Mouse (Mus musculus): Measurements from ENCODE around the gene Timmdc1.

Timmdc1 gene

GRCm38 (mm10) chr16:38466089-38466488 is 56.4 kb downstream of the Timmdc1 start:
- peak; percentile 28 for DNase-seq (ENCODE audit: low read depth, low spot score)

DNA sequence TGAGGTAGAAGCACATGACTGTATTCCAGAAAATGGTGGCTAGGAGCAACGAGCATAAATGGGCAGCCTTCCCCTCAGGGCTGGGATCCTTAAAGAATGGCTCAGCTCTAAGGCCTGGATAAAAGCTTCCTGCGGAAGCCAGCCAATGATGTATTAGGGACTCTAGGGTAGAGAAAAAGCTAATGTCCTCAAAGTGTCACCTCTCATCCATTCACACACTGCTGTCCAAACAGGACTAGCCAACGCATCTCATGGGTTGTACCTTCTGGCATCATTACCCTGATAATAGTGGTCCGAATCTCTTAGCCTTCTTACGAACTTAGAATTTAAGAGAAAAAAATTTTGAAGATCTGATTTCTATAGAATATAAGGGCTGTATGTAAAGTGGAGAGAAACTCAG is 59.2 kb downstream of the Timmdc1 start:
- DNase-seq (ENCODE audit: low read depth, low spot score): no peak

DNA sequence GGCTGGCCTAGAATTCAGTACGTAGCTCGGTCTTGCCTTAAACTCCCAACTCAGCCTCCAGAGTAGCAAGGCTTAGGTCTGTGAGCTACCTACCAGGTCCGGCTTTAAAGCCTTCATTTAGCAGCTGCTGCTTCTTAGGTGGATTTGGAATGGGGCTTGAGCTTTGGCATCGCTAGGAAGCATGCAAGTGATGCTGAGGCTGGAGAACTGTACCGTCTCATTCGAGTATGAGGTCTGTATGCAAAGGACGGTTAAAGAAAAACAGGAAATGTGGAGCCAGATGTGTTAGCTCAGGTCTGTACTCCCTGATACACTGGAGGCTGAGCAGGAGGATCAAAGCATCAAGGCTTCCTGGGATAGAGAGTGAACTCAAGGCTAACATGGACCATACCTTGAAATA is 60.3 kb downstream of the Timmdc1 start:
- no peak for DNase-seq (ENCODE audit: low read depth, low spot score)

GRCm38 (mm10) chr16:38461749-38462148 is 60.7 kb downstream of the Timmdc1 start:
- DNase-seq (ENCODE audit: low read depth, low spot score): no peak

- no peak for DNase-seq (ENCODE audit: low read depth, low spot score)
Measured at GRCm38 (mm10) chr16:38459990-38460389, 62.5 kb downstream of the Timmdc1 start.

DNA sequence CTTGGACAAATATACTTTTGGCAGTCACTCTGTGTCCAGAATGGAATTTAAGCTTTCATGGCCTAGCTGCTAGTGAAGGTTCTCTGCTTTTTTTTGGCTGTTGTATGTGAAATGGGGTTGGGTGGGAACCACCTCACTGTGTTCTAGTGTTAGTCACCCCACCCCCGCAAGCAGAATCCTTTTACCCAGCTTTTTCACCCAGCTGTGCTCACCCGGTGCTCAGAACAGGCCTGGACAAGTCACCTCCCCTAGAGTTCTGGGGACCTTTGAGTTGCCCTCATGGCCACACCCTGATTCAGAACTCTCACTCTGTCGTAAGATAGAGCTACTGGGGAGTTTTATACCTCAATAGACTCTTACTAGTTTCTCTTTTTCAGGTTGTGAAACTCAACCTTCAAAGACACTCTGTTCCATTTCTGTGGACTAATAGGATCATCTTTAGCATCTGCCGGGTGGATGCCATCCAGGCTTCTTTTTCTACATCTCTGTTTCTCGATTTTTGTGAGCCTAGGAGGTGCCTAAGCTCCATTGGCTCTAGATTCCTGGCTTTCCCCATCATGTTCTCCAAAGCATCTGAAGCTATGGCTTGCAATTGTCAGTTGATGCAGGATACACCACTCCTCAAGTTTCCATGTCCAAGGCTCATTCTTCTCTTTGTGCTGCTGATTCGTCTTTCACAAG is 63.7 kb downstream of the Timmdc1 start:
- DNase-seq (ENCODE audit: low read depth, low spot score): peak; percentile 44

DNA sequence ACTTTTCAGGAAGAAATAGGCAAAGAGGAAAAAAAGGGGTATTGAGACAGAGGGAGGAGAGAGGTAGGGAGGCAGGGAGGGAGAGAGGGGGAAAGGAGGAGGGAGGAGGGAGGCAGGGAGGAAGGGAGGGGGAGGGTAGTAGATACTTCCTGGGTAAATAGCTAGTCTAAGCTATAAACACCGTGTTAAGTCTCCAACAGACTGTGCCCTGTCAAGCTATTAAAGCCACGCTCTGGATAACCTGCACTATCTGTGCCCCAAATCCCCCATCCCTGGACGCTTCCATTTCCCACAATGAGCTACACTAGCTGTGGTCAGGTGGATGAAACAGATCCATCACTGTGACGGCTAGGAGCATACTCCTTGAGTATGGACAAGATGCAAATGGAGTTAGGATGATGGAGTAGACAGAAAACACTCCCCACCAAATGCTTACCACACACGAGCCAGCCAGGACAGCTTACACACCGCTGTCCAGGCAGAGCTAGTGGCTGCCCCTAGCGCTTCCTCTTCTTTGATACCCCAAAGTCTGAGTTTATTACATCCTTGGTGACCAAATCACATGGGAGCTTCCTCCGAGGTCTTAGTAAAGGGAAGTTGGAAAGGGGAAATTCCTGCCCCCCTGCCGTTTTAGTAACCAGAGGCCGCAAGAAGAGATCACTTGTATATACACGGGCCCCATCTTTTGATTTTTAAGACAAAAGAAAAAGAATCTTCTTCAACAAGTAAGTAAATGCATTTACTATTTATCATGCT is 65.5 kb downstream of the Timmdc1 start:
- no peak for DNase-seq (ENCODE audit: low read depth, low spot score)

DNA sequence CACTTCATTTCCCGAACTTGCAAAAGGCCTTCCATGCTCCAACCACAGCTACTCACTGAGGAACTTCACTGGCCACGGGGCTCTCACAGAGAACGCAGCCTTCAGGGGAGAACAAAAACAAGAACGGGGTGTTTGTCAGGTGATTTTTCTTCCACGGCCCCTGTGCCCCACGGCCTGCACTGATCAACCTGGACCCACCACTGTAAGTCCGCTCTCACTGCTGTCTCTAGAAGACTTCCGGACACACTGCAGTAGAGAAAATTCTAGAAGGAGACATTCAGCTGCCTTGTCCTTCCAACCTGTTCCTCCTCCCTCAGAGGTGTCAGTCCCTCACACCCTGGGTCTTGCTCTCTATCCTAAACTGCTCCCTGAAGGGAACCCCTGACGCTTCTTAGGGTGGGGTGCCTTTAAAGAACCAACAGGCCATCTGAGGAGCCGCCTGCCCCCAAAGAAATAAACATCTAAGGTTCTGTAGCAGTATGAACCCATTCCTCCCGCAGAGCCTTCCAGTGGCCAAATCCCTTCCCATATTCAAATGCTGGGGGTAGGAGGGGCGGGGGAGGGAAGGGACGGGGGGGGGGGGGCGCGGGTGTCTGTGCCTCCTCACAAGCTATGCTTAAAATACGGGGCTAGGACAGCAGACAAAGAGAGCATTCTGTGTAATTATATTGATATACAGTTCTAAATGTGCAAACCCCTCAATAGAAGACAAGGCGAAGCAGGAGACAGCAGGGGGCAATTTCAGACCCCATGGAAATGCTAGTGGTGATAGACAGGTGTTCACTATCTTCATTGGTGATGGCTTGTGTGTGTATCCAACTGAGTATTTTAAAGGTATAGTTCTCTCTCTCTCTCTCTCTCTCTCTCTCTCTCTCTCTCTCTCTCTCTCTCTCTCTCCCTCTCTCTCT is 66.7 kb downstream of the Timmdc1 start, which contains the start of gene Cd80:
Gene Cd80 (plus strand): TSS at position 51 of the 908 bp plus-strand sequence.
- no peak for DNase-seq (ENCODE audit: low read depth, low spot score)

- DNase-seq (ENCODE audit: low read depth, low spot score): no peak
Measured at GRCm38 (mm10) chr16:38454533-38455254, 67.8 kb downstream of the Timmdc1 start.

DNA sequence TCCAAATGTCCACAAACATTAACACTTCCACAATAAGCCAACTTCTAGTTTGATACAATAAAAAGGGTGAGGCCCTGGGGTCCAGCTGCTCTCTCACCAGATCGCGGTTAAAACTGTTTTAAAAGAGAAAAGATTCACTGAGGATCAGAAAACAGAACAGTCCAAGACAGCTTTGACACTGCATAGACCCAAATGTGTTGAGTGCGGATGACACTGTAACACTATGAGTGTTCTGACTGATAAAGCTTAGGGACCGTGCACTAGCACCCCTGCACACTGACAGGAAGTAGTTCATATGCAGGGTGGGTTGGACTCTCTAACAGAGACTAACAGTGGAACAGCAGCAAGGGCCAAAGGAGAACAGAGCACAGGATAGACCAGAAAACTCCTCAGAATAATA is 68.5 kb downstream of the Timmdc1 start:
- DNase-seq (ENCODE audit: low read depth, low spot score): no peak

DNA sequence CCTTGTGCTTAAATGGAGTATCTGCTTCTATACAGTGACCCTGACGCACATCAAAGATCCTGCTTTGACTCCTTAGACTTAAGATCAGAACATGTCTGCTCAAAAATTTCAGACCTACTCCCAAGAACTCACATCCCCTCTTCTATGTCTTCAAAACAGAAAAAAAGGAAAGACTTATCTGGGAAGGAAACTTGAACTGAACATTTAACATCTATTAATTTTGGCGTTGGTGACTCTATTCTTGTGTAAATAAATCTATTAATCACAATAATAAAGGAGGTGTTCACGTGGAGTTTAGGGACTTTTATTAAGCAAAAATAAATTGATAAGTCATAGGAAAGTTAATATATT is 69.3 kb downstream of the Timmdc1 start:
- no peak for DNase-seq (ENCODE audit: low read depth, low spot score)

GRCm38 (mm10) chr16:38452442-38453202 is 69.8 kb downstream of the Timmdc1 start, which contains the start of gene Adprh:
Gene Adprh (minus strand): TSS chr16:38452703.
- DNase-seq (ENCODE audit: low read depth, low spot score): peak; percentile 91

GRCm38 (mm10) chr16:38451421-38452205 is 70.8 kb downstream of the Timmdc1 start:
- peak; percentile 70 for DNase-seq (ENCODE audit: low read depth, low spot score)

DNA sequence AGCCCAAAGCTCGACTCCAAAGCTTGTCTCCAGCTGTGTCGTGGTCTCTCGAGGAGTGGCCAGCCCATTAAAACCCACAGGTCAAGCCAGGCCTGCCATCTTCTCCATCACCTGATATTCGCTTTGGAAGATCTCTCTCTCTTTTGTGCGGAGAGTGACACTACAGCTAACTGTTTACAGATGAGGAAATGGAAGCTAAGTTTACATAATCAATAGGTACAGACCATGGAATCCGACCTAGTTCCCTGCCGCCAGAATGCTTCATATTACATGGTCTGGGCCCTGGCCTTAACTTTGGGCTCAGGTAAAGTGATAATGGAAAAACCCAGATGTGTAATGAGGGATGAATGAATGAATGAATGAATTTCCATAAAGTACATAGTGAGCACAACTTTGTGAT is 71.8 kb downstream of the Timmdc1 start:
- no peak for DNase-seq (ENCODE audit: low read depth, low spot score)

DNA sequence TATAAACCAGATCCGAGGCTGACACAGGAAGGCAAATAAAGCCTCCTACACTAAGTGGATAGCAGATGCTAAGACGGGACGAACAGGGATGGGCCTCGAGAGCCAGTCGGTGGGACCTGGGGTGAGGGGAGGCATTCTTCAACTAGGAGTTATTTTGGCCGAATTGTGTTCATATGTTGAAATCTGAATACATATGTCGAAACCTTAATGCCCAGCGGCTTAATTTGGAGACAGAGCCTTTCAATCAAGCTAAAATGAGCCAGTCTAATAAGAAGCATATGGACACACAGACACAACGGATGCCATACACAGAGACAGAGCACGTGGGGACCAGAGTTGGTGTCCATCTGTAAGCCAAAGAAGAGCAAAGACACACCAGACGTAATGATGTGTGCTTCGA is 74.0 kb downstream of the Timmdc1 start:
- DNase-seq (ENCODE audit: low read depth, low spot score): no peak

Measured in 3T3-L1 (cell line).